Mouse (Mus musculus) c-Kit-positive CD71-positive TER-119-negative erythroid progenitor cells, embryonic 14.5 days (primary cell): ENCODE results near the gene Slc29a1.

Experiments
- DNase-seq: peaks from one replicate; pipeline ENCODE4 v3.0.0-alpha.2; 2013; ENCODE audit warnings: low read depth

The Slc29a1 gene

DNA sequence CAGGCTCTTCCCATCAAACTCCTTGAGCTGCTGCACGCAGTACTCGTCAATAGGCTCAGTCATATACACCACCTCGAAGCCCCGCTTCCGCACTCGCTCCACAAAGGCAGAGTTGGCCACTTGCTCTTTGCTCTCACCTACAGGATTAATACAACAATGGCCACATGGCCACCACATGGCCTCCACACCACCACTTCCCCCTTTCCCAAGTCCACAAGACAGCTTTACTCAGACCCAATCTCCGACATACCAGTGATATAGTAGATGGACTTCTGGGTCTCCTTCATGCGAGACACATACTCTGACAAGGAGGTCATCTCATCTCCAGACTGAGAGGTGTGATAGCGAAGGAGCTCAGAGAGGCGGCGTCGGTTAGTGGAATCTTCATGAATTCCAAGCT is 30.4 kb downstream of the Slc29a1 start:
- DNase-seq: no peak

DNA sequence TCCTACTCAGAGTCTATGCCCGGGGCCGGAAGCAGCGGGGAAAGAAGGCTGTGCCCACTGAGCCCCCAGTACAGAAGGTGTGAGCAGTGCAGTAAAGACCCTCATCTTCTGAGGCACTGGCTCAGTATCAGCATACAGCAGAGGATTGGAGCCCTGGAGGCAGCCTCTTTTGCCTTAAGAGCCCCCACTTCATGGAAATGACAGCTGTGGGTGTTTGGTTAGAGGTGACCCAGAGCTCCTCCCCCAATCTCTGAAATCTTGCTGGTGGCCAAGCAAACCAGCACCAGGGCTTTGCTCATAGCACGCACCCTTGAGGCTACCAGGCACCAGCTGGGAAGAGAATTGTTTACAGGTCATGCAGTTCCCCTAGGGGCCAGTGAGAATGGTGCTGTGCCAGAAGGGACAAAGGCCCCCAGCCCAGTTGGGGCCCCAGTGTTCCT is 32.2 kb downstream of the Slc29a1 start:
- no peak for DNase-seq

DNA sequence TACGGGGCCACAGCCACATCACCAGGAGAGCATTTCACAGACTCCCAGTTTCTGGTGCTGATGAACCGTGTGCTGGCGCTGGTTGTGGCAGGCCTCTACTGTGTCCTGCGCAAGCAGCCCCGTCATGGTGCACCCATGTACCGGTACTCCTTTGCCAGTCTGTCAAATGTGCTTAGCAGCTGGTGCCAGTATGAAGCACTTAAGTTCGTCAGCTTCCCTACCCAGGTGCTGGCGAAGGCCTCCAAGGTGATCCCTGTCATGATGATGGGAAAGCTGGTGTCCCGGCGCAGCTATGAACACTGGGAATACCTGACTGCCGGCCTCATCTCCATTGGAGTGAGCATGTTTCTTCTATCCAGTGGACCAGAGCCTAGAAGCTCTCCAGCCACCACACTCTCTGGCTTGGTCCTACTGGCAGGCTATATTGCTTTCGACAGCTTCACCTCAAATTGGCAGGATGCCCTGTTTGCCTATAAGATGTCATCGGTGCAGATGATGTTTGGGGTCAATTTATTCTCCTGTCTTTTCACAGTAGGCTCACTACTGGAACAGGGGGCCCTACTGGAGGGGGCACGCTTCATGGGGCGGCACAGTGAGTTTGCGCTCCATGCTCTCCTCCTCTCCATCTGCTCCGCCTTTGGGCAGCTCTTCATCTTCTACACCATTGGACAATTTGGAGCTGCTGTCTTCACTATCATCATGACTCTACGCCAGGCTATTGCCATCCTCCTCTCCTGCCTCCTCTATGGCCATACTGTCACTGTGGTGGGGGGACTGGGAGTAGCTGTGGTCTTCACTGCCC is 32.8 kb downstream of the Slc29a1 start:
- DNase-seq: no peak

DNA sequence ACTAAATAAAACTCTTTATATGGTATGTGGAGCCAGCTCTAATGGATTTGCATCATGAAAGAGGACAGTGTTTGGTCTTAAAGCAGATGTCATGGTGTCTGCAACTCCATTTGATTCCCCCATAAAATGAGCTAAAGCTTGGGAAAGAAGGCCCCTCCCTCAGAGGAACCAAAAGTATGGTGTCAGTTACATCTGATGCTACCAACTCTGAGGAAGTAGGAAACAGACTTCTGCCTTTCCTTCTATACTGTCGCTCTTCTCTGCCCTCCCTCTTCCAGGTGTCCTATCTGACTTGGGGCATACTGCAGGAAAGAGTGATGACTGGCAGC is 33.4 kb downstream of the Slc29a1 start:
- no peak for DNase-seq

DNA sequence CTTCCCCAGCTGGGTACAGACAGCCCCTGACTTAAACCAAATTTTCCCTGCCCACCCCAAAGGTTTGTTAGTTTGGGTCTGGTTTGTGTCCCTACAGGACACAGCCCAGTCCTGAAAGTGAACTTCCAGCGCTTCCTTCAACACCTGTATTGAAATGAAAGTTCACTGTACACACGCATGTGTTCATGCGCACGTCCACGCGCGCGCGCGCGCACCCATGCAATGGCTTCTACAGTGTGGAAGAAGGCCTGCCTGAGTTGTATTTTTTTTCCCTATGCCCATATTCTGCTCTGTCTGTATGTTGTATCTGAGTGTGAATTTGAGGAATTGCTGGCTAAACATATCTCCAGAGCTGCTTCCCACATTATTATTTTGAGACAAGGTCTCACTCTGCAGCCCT is 34.3 kb downstream of the Slc29a1 start:
- no peak for DNase-seq

DNA sequence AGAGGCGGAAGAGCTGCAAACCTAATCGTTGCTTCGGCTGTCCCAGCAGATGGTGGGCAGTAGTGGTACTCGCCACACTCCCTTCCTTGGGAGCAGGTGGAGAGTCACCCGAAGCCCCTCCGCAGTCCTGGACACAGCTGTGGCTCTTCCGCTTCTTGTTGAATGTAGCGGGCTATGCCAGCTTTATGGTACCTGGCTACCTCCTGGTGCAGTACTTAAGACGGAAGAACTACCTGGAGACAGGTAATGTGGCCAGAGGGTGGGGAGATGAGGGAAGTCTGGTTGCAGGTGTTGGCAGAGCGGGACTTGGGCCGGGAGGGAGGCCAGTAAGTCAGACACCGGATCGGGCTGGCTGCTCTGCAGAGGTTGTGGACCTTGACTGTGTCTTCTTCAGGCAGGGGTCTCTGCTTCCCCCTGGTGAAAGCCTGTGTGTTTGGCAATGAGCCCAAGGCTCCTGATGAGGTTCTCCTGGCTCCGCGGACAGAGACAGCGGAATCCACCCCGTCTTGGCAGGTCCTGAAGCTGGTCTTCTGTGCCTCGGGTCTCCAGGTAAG is 34.8 kb downstream of the Slc29a1 start:
- no peak for DNase-seq

DNA sequence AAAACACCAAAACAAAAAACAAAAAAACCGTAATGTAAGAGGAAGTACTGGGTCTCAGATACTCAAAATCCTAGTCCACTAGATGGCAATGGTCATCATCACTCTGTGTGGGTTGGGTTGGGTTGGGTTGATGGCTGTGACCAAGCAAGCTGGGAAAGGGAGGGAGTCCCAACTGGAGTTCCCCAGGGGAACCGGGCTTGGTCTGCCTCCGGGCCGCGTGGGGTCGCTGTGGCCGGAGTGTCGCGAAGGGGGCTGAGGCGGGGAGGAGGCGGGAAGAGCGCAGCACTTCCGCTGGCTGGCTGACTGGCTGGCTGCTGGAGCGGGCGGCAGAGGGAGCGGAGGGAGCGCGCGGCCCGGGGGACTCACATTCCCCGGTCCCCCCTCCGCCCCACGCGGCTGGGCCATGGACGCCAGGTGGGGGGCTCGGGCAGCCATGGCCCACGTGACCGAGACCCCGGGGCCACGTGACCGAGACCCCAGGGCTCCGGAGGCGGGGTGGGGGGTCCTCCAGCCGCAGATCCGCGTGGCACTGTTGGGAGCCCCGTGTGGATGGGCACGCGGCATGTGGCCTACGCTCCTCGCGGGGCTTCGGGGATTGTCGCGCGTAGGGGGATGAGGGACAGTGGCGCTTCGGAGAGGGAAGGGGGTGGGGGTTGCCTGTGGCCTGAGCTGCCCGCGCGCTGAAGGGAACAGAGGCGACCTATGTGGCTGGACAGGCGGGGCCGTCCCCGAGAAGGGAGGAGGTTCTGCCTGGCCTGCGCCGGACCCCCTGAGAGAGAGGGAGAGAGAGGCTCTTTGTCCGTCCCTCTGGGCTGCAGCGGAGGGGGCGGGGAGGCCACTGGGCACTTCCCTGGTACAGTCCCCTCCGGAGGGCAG is 35.5 kb downstream of the Slc29a1 start, which contains the start of gene Slc35b2:
Slc35b2 (plus strand) TSS at position 220 of the 876 bp plus-strand sequence.
- DNase-seq: no peak

DNA sequence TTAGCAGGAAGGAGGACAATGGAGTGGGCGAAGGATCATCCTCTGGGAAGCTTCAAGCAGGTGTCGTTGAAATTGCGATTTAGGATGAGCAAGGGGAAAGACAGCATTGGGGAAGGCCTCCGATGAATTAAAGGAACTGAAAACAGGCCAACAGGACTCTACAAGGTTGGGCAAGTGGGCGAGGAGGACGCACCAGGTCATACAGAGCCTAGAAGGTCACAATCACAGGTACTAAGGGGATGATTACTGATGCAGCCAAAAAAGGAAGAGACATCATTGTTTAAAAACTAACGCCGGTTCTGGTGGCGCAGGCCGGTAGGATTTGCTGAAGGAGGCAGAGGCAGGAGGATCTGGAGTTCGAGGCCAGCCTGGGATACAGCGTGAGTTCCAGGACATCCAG is 36.2 kb downstream of the Slc29a1 start:
- no peak for DNase-seq

DNA sequence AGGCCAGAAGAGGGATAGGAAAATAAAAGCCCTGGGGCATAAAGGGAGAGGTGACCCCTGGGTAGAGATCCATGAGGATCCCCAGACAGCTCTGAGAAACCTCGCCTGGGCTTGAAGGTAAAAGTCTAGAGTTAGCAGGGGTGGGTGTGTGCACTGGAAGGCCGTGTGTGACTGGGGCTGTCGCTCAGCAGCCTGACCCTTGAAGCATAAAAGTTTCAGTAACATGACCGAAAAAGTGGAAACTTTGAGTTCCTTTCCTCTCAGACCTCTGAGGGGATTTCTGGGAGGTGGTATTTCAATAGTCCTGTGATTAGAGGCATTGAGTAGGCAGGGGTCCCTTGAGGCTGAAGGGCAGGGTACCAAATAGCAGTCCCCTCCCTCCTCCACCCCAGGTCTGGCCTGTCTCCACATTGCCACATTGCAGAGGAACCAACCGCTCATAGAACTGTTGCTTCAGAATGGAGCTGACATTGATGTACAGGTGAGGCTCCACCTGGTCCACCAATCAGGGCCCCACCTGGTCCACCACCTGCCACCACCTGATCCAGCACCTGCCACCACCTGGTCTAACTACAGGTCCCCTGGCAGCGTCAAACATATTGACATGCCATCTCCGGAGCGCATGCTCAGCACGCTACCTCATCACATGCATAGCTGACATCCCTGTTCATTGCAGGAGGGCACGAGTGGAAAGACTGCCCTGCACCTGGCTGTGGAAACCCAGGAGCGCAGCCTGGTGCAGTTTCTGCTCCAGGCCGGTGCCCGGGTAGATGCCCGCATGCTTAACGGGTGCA is 39.5 kb downstream of the Slc29a1 start:
- DNase-seq: no peak

DNA sequence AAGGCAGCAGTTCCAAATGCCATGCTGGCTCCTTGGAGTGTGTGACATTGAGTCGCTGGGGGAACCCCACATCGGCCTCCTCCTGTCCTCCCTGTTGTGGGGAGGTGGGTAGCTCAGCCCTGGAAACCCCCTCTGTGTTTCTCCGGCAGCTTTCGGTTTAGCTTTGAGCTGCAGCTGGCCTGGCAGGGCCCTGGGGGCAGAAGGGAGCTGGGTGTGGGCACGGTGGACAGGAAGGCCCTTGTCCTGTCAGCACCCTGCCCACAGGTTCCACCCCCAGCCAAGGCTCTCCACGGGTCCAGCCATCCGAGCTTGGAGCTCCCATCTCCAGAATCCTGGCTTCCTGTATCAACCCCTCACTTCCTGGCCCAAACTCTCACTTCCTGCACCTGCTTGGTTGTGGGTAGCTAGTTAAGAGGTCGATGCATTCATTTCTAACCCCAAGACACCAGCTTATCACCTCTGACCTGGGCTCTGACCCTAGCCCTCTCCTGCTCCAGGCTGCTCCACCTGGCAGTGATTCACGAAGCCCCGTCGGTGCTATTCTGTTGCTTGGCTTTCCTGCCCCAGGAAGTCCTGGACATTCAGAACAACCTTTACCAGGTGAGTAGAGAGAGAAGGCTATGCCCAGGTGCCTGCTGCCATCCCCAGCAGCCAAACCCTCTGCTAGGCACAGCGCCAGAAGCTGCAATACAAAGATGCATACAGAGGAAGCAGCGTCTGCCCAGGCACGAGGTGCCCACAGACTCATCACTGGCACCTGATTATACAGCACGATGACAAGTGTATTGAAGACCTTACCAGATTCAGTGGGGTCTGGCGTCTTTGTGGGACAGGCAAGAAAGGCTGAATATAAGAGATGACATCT is 41.2 kb downstream of the Slc29a1 start:
- no peak for DNase-seq

DNA sequence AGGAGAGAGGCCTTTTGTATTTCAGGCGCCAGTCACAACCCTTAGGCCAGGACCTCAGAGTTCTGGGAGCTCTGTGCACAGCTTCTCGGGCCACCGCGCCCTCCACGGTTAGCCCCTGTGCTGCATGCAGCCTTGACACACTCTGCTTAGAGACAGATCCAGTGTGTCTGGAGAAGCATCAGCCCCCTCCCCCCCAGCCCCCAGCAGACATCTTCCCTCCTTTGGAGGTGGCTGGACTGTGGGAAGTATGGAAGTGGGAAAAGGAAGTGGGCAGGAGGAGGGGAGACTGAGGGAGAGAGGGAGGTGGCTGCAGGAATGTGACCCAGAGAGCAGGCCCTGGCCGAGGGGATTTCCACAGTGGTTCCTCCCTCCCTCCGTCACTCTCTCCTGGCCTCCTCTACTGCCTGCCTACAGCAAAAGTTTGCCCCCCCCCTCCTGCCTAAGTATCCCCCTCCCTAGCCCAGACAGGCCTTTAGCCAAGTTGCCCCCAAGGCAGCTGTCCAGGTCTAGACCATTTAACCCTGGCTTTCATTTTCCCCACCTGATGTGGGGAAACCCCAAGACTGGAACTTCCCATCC is 42.1 kb downstream of the Slc29a1 start:
- no peak for DNase-seq

DNA sequence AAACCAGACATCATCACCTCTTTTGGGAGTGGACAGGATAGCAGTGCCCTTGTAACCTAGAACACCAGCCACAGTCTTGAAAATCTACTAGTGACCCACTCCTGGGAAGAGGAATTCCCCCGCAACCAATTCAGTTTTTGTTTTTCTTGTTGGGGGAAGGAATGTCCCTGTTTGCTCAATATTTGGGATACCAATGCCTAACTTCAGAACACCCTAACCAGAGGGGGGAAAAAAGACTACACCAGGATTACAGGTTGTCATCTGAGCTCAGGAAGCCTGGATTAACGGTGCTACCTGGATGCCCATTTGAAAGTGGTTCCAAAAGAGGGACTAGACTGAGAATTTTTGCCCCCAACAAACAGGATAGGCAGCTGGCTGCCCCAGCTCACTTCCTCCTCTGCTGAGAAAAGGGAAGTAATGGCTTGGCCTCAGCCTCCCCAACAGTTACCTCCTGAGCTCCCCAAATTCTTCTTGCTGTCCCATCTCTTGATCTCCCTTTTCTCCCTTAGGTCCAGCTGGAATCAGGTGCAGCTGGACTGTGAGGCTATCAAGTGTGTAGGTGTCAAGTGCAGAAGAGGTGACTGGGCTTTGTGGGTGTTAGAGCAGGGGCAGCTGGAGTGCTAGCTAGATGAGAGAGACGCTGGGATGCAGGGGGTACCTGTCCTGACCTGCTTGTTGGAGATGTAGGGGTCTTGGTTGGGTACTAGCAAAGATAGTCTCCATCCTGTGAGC is 42.7 kb downstream of the Slc29a1 start:
- DNase-seq: no peak

DNA sequence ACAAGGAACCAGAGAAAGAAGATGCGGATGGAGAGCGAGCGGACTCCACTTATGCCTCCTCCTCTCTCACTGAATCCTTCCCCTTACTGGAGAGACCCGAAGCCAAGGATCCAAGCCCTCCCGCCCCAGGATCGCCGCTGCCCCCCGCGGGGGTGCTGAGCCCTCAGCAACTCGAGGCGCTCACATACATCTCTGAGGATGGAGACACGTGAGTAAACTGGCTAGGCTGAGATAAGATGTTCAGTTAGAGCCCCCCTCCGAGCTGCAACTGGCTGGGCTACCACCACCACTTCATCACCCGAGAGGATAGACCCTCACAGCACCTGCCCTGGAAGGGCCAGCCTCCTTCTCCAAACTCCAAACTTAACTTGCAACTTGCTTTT is 43.3 kb downstream of the Slc29a1 start:
- no peak for DNase-seq

DNA sequence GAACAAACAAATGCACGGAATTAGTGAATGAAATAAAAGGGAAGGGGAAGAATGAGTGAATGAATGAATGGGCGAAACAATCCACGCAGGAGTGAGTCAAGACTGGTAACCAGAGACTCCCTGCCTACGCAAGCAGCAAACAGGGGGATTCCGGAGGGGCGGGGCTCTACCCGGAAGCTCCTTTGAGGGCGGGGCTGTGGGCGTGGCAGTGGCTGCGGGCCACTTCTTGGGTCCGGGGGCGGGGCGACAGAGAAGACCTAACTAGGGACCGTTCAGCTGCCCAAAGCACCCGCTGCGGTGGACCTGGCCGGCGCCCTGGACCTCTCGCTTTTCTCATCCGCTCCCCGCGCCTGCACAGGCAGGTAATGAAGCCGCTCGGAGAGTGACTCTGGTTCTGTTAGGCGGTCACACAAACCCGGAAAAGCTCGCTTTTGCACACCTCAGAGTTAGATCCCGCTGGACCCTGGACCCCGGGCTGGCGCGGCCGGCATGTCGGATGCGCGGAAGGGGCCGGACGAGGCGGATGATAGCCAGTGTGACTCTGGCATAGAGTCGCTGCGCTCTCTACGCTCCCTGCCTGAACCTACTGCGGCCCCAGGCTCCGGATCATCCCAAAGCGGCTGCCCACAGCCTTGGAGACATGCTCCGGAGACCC is 43.8 kb downstream of the Slc29a1 start, which contains the start of gene Nfkbie:
Nfkbie (plus strand) TSS at position 252 of the 655 bp plus-strand sequence.
- peak; percentile 89 for DNase-seq

DNA sequence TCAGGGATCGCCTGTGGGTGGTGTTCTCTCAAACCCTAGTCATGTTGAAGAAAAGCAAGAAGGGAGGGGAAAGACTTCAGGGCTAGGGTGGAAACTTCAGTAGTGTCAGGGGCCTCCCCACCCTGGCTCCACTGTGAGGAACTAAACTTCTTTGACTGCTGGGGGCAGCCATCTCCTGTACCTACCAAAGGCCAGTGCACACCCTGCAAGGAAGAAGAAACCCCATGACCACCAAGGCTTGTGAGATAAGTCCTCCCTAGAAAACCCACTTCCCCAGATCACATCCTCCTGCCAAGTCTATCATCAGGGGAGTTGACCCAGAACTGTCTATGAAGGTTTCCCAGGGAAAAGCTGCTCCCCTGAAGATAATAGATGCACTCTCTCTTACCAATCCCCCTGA is 45.0 kb downstream of the Slc29a1 start:
- no peak for DNase-seq

DNA sequence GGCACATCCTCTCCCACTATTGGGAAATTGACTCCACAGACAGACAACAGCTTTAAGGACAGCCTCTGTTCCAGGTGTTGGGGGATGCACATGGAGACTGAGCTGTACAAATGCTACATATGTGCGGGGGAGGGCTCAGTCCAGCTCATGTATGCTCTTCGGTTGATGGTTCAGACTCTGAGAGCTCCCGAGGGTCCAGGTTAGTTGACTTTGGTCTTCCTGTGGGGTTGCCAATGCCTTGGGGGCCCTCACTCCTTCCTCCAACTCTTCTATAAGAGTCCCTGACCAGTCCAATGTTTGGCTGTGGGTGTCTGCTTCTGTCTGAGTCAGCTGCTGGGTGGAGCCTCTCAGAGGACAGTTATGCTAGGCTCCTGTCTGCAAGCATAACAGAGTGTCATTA is 46.3 kb downstream of the Slc29a1 start:
- DNase-seq: no peak

DNA sequence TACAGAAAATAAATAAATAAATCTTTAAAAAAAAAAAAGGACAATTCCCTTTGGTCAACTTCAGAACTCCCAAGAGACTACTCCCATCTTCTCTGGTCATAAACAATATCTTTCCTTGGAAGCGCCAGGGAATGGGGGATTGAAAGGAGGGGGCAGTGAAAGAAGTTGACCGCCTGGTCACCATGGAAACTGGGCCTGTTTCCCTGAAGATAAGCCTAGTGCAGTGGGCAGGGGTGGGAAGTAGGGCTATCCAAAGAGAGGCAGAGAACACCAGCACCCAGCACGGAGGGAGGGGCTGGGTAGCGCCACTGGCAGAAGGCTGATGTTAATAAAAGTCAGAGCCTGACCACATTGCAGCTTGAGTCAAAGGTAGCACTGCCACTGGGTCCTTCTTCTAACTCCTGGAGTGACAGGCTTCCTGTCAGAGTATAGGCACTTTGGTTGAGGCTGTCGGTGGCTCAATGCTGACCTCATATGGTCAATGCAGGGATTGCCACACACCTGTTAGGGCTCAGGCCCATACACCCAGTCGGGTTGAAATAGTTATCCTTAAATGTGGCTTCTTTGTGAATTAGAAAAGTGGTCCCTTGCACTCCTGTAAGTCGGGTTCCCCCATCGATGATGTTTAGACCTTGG is 47.5 kb downstream of the Slc29a1 start:
- peak; percentile 73 for DNase-seq

DNA sequence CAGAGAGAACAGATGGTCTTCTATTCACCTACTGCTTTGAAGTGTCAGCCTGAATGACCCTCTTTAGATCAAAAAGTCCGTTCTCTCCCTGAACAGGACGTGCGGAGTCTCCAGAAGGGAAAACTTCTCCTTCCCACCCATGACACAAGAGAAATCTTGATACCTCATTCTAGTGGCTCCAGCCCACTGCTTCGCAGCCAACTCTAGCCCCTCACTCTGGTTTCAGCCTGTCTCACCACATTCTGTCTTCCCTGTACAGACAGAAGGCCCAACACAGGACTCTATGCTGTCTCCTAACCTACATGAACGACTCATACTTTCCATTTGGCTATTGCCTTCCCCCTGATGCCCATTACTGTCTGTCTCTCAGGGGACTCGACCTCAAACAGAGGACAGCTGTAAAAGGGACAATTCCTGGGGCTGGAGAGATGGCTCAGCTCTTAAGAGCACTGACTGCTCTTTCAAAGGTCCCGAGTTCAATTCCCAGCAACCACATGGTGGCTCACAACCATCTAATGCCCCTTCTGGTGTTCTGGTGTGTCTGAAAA is 48.1 kb downstream of the Slc29a1 start:
- DNase-seq: no peak

DNA sequence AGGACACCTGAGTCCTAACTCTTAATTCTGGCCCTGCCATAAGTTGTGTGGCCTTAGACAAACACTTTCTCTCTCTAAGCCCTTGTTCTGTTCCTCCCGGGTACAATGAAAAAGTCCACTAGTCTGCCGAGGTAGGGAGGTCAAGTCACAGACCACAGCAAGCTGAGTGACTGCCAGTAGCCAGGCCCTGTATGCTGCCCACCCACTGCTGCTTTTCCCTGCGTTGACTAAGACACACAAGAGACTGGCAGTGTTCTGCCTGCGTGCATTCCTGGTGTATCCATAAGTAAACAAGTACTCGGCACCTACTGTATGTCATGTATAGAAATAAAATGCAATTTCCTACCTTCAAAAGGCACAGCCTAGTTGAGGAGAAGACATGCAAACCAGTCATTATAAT is 49.2 kb downstream of the Slc29a1 start:
- no peak for DNase-seq
